Mouse (Mus musculus) forebrain, embryonic 15.5 days (tissue): ENCODE results near the gene Gm10961. TPM values are rescaled to one million over a fixed set of nuclear protein-coding genes. Genes with fewer than 3 reads are reported as not detected.
A peak's percentile ranks its signal among the peaks of the same experiment; 100 is the strongest.

Experiments
- ATAC-seq: fragments of 200-750 bp; cut with Nextera tagmentation; replicated peaks from 2 replicates; pipeline ENCODE4 v1.8.0; 2017; ENCODE audit warnings: mild to moderate bottlenecking, moderate TSS enrichment, moderate library complexity
- H3K27ac ChIP-seq: fragments of 300-500 bp; sonication (generic); replicated peaks from 2 replicates; pipeline ENCODE4 v1.5.1; 2015; ENCODE audit warnings: mild to moderate bottlenecking, inconsistent platforms
- H3K27me3 ChIP-seq: fragments of 300-500 bp; sonication (generic); 2 replicates; pipeline ENCODE4 v1.6.1; 2015; ENCODE audit warnings: inconsistent platforms
- H3K36me3 ChIP-seq: fragments of 300-500 bp; sonication (generic); 2 replicates; pipeline ENCODE4 v1.6.1; 2015; ENCODE audit warnings: mild to moderate bottlenecking, inconsistent platforms
- H3K4me1 ChIP-seq: fragments of 300-500 bp; sonication (generic); 2 replicates; pipeline ENCODE4 v1.6.1; 2015; ENCODE audit warnings: inconsistent platforms
- H3K4me2 ChIP-seq: fragments of 300-500 bp; sonication (generic); replicated peaks from 2 replicates; pipeline ENCODE4 v1.6.1; 2015; ENCODE audit warnings: mild to moderate bottlenecking, inconsistent platforms
- H3K4me3 ChIP-seq: fragments of 300-500 bp; sonication (generic); 2 replicates; pipeline ENCODE4 v1.5.1; 2015; ENCODE audit warnings: mild to moderate bottlenecking, inconsistent platforms
- H3K9ac ChIP-seq: fragments of 300-500 bp; sonication (generic); replicated peaks from 2 replicates; pipeline ENCODE4 v1.6.1; 2015; ENCODE audit warnings: mild to moderate bottlenecking, inconsistent platforms
- H3K9me3 ChIP-seq: fragments of 300-500 bp; sonication (generic); 2 replicates; pipeline ENCODE4 v1.6.1; 2016; ENCODE audit warnings: inconsistent platforms
- WGBS: fragments of 180-500 bp; shearing (Covaris S2); methylation state at CpG from one replicate; pipeline ENCODE4 v1.1.7; 2015; ENCODE audit warnings: mixed read lengths; 5-methylcytosine and 5-hydroxymethylcytosine counted together
- polyA plus RNA-seq: library from polyadenylated mRNA; unstranded; fragments of >200 nt; fragmentation: Nextera tagmentation; extraction: Ambion mirVana; gene quantifications from 2 replicates; pipeline ENCODE4 v1.2.1, GENCODE M21; 2015

Gene Gm10961
- polyA plus RNA-seq, 1 experiment from 2014 or later = not detected

- peak overlapping the region; percentile 34 for H3K4me3 ChIP-seq
- under 1% methylated on average over 26 of the region's 26 CpGs for WGBS
- ATAC-seq = 0 out of 2 replicates have a peak, but pooled peaks have one; percentile 7
- no peaks in the 10 kb centered on the region for H3K9me3 ChIP-seq
- peak overlapping the region; percentile 32 for H3K4me2 ChIP-seq
- H3K36me3 ChIP-seq = no peaks in the 10 kb centered on the region
- peaks cover 76% of the 10 kb centered on the region for H3K27me3 ChIP-seq
- H3K4me1 ChIP-seq = peaks cover 23% of the 10 kb centered on the region
- no peak overlapping the region for H3K9ac ChIP-seq
- H3K27ac ChIP-seq = no peak overlapping the region
These were observed 34.6 kb upstream of the Gm10961 start for GRCm38 (mm10) chr3:107596559-107596958.

GRCm38 (mm10) chr3:107597134-107597533 is 34.0 kb upstream of the Gm10961 start:
- no peak overlapping the region for H3K27ac ChIP-seq
- 2% methylated on average over 20 of the region's 24 CpGs for WGBS
- peaks cover 23% of the 10 kb centered on the region for H3K4me1 ChIP-seq
- no peak overlapping the region for H3K4me2 ChIP-seq
- no peak overlapping the region for H3K4me3 ChIP-seq
- H3K9ac ChIP-seq = no peak overlapping the region
- H3K27me3 ChIP-seq = peaks cover 70% of the 10 kb centered on the region
- no peaks in the 10 kb centered on the region for H3K36me3 ChIP-seq
- H3K9me3 ChIP-seq = no peaks in the 10 kb centered on the region
- ATAC-seq = no peak

- Histone ChIP-seq H3K27ac (no peak overlapping the region), H3K9ac (no peak overlapping the region), H3K27me3 (peaks cover 63% of the 10 kb centered on the region), H3K4me1 (peaks cover 23% of the 10 kb centered on the region), H3K4me2 (no peak overlapping the region), H3K36me3 (no peaks in the 10 kb centered on the region), H3K4me3 (no peak overlapping the region), H3K9me3 (no peaks in the 10 kb centered on the region)
- 4% methylated on average over 22 of the region's 22 CpGs for WGBS
- ATAC-seq = no peak
These were observed 33.3 kb upstream of the Gm10961 start for GRCm38 (mm10) chr3:107597586-107598389.

DNA sequence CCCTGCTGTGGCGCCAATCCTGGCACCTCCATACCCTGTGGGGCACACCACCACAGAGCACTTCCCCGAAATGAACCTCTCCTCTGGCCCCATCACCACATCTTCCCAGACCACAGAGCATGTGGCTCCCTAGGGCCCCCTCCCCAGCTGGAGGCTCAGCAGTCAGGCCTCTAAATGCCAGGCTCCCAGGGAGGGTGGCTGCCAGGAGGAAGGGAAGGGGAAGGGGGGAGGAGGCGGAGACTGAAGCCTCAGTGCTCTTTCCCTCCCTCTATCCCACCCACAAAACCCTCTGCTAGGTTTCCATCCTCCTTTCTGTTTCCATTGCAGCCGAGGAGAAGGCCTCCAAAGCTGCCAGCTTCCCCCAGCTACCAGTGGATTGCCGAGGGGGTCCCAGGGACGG is 31.0 kb upstream of the Gm10961 start:
- no peak overlapping the region for H3K4me2 ChIP-seq
- H3K9ac ChIP-seq = no peak overlapping the region
- H3K4me3 ChIP-seq = no peak overlapping the region
- H3K4me1 ChIP-seq = peaks cover 17% of the 10 kb centered on the region
- WGBS = 39% methylated on average over 6 of the region's 6 CpGs
- 0 out of 2 replicates have a peak, but pooled peaks have one; percentile 18 for ATAC-seq
- no peaks in the 10 kb centered on the region for H3K36me3 ChIP-seq
- H3K27ac ChIP-seq = no peak overlapping the region
- H3K27me3 ChIP-seq = peaks cover 42% of the 10 kb centered on the region
- no peaks in the 10 kb centered on the region for H3K9me3 ChIP-seq

- Histone ChIP-seq H3K4me1 (no peaks in the 10 kb centered on the region), H3K4me3 (no peak overlapping the region), H3K36me3 (no peaks in the 10 kb centered on the region), H3K9ac (no peak overlapping the region), H3K4me2 (no peak overlapping the region), H3K27ac (no peak overlapping the region), H3K9me3 (no peaks in the 10 kb centered on the region), H3K27me3 (peaks cover 4% of the 10 kb centered on the region)
- ATAC-seq = no peak
- WGBS = 7% methylated on average over 4 of the region's 4 CpGs
These were observed 25.8 kb upstream of the Gm10961 start for GRCm38 (mm10) chr3:107605304-107605703.

GRCm38 (mm10) chr3:107607221-107607620 is 23.9 kb upstream of the Gm10961 start:
- H3K4me2 ChIP-seq = no peak overlapping the region
- H3K4me1 ChIP-seq = no peaks in the 10 kb centered on the region
- no peak overlapping the region for H3K9ac ChIP-seq
- H3K4me3 ChIP-seq = no peak overlapping the region
- no peaks in the 10 kb centered on the region for H3K27me3 ChIP-seq
- ATAC-seq = no peak
- no peaks in the 10 kb centered on the region for H3K9me3 ChIP-seq
- H3K27ac ChIP-seq = no peak overlapping the region
- peaks cover 15% of the 10 kb centered on the region for H3K36me3 ChIP-seq
- 87% methylated on average over 8 of the region's 8 CpGs for WGBS

GRCm38 (mm10) chr3:107608808-107609207 is 22.3 kb upstream of the Gm10961 start:
- no peak overlapping the region for H3K27ac ChIP-seq
- no peak overlapping the region for H3K9ac ChIP-seq
- no peaks in the 10 kb centered on the region for H3K9me3 ChIP-seq
- no peaks in the 10 kb centered on the region for H3K4me1 ChIP-seq
- no peak overlapping the region for H3K4me2 ChIP-seq
- ATAC-seq = no peak
- peaks cover 31% of the 10 kb centered on the region for H3K36me3 ChIP-seq
- no peaks in the 10 kb centered on the region for H3K27me3 ChIP-seq
- no peak overlapping the region for H3K4me3 ChIP-seq
- 82% methylated on average over 4 of the region's 4 CpGs for WGBS

DNA sequence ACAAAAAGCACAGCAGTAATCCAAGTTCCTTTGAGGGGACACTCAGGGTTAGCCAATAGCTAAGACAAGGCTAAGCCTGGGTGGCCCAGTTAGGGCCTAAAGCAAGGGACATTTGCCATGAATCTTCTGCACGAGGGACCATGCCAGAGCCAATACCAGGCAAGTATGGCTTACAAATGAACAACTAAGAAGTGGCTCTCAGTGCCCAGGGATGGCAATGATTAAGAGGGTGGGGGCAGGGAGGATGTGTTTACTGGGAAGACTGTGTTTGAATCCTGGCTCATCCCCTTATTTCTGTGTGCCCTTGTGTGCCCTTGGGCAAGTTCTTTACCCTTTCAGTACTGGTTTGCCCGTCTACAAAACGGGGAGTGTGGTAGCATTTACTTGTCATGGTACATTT is 21.7 kb upstream of the Gm10961 start:
- no peak overlapping the region for H3K9ac ChIP-seq
- no peak for ATAC-seq
- 51% methylated on average over 3 of the region's 3 CpGs for WGBS
- peaks cover 37% of the 10 kb centered on the region for H3K36me3 ChIP-seq
- H3K4me3 ChIP-seq = no peak overlapping the region
- no peaks in the 10 kb centered on the region for H3K27me3 ChIP-seq
- no peaks in the 10 kb centered on the region for H3K4me1 ChIP-seq
- H3K9me3 ChIP-seq = no peaks in the 10 kb centered on the region
- H3K4me2 ChIP-seq = no peak overlapping the region
- H3K27ac ChIP-seq = no peak overlapping the region

- Histone ChIP-seq H3K4me2 (no peak overlapping the region), H3K9ac (no peak overlapping the region), H3K4me3 (no peak overlapping the region), H3K36me3 (peaks cover 57% of the 10 kb centered on the region), H3K27ac (no peak overlapping the region), H3K9me3 (no peaks in the 10 kb centered on the region), H3K27me3 (no peaks in the 10 kb centered on the region), H3K4me1 (no peaks in the 10 kb centered on the region)
- no peak for ATAC-seq
- 72% methylated on average over 4 of the region's 4 CpGs for whole genome bisulfite sequencing
These were observed 19.7 kb upstream of the Gm10961 start for GRCm38 (mm10) chr3:107611394-107611793.

GRCm38 (mm10) chr3:107612902-107613525 is 18.1 kb upstream of the Gm10961 start:
- Histone ChIP-seq H3K4me2 (no peak overlapping the region), H3K27me3 (no peaks in the 10 kb centered on the region), H3K4me1 (no peaks in the 10 kb centered on the region), H3K27ac (no peak overlapping the region), H3K9me3 (no peaks in the 10 kb centered on the region), H3K4me3 (no peak overlapping the region), H3K9ac (no peak overlapping the region), H3K36me3 (peaks cover 73% of the 10 kb centered on the region)
- peak; percentile 72 for ATAC-seq
- 87% methylated on average over 11 of the region's 11 CpGs for WGBS

GRCm38 (mm10) chr3:107617800-107618199 is 13.3 kb upstream of the Gm10961 start:
- no peak overlapping the region for H3K4me2 ChIP-seq
- WGBS = 98% methylated on average over 3 of the region's 3 CpGs
- ATAC-seq = no peak
- no peak overlapping the region for H3K27ac ChIP-seq
- no peak overlapping the region for H3K4me3 ChIP-seq
- H3K4me1 ChIP-seq = no peaks in the 10 kb centered on the region
- no peak overlapping the region for H3K9ac ChIP-seq
- peaks cover 96% of the 10 kb centered on the region for H3K36me3 ChIP-seq
- H3K27me3 ChIP-seq = no peaks in the 10 kb centered on the region
- H3K9me3 ChIP-seq = no peaks in the 10 kb centered on the region

GRCm38 (mm10) chr3:107619911-107620310 is 11.2 kb upstream of the Gm10961 start:
- Histone ChIP-seq H3K27ac (no peak overlapping the region), H3K9ac (no peak overlapping the region), H3K9me3 (no peaks in the 10 kb centered on the region), H3K4me3 (no peak overlapping the region), H3K27me3 (no peaks in the 10 kb centered on the region), H3K36me3 (peaks cover 96% of the 10 kb centered on the region), H3K4me1 (no peaks in the 10 kb centered on the region), H3K4me2 (no peak overlapping the region)
- WGBS = 93% methylated on average over 6 of the region's 6 CpGs
- ATAC-seq = no peak
